Mouse (Mus musculus) spleen, postnatal 14 days (tissue): ENCODE measurements around the gene Cmtm4.
A peak's percentile ranks its signal among the peaks of the same experiment; 100 is the strongest.

ENCODE experiments used
- DNase-seq, 2 experiments: peaks; one replicate each; pipeline ENCODE4 v3.0.0; 2021 to 2022; ENCODE audit warnings: low spot score in 2 of 2

Cmtm4 gene

GRCm38 (mm10) chr8:104395703-104396357, at the start of gene Cmtm4:
Cmtm4 (minus strand) TSS chr8:104395807.
- no peak for DNase-seq

DNA sequence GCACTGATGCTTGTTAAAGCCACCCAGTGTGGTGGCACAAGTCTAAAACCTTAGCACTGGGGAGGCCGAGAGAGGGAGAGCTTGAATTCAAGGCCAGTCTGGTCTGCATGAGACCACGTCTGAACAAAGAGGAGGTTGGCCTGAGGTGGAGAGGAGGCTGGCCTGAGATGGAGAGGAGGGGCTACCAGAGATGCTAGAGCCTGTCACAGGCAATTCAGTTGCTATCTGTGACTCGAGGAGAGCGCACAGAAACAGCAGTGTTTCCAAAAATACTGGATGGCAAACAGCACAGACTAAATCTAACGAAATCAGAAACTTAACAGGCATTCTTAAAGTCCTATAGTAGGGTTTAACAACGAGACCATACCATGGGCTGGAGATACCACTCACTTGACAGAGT, 49.6 kb upstream of the Cmtm4 start:
- no peak for DNase-seq

GRCm38 (mm10) chr8:104443125-104443679, 47.6 kb upstream of the Cmtm4 start:
- no peak for DNase-seq

DNA sequence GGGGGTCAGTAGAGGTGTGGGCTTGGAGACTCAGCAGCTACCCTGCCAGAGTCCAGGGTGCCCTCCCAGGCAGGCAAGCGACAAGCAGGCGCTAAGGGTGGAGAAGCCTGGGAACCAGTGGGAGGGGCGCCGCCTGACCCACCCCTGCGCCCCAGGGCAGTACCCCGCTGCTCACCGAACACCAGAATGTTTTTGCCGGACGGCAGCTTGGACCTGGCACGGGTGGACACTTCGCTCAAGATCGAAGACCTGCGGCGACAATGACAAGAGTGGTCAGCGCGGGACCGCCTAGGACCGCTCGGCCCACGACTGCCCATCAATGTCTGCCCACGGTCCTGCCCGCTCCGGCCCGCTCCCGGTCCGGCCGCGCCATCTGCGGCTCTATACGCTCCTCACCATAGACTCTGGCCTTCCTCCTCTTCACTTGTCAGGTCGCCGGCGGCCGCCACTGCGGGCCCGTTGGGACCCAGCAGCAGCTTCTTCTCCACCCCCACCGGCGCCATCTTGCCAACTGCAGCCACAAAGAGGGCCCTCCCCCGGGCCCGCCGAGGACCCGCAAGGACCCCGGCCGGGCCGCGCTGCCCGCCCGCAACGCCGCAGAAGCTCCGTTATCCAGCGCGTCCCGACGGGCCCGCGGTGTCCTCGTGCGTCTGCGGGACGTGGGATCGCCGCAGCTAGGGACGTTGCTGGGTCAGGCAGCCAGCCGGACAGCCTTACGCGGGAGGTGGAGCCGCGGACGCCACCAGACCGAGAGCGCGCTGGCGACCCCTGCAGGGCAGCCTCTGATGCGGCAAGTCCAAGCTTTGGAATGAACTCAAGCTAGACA, 46.9 kb upstream of the Cmtm4 start, which contains the start of gene Dync1li2:
Dync1li2 (minus strand) TSS at position 749 of the 826 bp plus-strand sequence.
- DNase-seq, result peak; percentile 86 to 90

DNA sequence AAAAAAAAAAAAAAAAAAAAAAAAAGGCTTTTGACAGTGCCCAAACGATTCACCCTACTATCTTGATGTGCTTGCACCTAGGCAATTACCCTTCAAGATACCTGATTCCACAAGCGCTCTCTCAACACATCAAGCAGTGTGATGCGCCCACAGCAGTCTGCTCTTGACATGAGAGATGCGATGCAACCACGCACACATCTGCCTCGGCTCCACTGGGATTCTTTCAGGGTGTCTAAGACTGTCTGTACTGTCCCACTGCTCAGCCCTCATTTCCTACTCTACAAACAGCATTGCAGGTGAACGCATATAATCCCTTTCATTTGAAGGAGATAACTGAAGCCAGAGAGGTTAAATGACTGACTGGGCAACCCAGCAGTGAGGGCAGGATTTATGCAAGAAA, 46.0 kb upstream of the Cmtm4 start:
- DNase-seq, result no peak

DNA sequence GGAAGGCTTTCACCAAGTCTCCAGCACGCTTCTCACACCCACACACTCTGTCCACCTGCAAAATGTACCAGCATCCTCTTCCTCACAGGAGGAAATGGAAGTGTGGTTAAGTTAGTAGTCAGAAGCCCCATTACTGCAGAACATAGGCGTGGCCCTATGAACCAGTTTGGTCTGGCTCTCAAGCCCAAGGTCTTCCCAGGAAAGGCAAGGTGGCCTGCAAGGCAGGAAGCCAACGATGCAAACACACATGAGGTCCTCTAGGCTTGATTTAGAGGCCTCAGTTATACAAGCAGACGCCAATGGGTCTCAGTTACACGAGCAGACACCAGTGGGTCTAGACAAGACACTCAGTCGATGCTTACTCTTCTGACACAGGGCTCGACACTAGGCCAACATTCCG, 43.9 kb upstream of the Cmtm4 start:
- DNase-seq, result no peak

DNA sequence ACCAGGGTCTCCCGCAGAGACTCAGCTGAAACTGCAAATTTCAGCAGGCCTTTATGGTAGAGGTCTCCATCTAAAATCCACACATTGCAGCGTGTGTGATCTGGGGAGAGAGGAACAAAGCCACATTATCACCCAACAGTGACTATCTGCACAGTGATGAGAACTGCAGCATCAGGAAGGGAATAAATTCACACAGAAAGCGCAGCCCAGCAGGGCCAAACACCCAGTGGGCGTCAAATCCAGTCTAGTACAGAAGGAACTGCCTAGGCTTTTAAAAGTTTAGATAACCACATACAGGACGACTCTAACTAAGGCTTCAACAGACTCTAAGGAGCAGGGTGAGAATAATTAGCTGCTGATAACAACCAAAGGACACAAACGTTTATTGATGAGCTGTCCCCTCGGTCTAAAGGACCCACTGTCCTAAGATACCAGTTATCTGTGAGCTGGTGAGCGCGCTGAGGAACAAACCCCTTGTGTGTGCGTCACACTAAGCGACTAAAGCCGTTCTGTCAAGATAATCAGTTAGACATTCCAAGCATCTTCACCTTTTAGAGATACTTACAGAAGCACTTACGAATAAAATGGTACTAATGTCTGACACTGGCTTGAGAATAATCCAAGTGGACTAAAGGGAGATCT, 42.0 kb upstream of the Cmtm4 start:
- DNase-seq, result no peak

GRCm38 (mm10) chr8:104436591-104436990, 41.0 kb upstream of the Cmtm4 start:
- no peak for DNase-seq

GRCm38 (mm10) chr8:104436038-104436437, 40.4 kb upstream of the Cmtm4 start:
- DNase-seq, result peak; percentile 78 to 79

- no peak for DNase-seq
Measured at GRCm38 (mm10) chr8:104434826-104435354, 39.3 kb upstream of the Cmtm4 start.

DNA sequence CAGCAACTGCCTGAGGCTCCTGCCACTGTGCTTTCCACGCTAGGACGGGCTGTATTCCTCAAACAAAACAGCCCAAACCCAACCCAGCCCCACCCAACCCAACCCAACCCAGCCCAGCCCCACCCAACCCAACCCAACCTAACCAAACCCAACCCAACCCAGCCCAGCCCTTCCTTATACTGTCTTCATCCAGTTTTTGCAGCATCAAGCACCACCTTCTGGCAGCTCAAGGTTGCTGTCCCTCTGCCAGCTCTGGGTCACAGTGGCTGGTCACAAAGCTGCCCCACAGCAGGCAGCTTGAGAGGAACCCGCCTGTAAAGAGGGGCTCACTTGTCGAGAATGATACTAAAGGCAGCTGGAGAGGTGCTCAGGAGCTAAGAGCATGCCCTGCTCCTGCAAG, 38.7 kb upstream of the Cmtm4 start:
- no peak for DNase-seq

GRCm38 (mm10) chr8:104433191-104433842, 37.7 kb upstream of the Cmtm4 start:
- no peak for DNase-seq

GRCm38 (mm10) chr8:104432656-104433055, 37.0 kb upstream of the Cmtm4 start:
- no peak for DNase-seq

- no peak for DNase-seq
Measured at GRCm38 (mm10) chr8:104430230-104430629, 34.6 kb upstream of the Cmtm4 start.

- no peak for DNase-seq
Measured at GRCm38 (mm10) chr8:104427703-104428102, 32.1 kb upstream of the Cmtm4 start.

DNA sequence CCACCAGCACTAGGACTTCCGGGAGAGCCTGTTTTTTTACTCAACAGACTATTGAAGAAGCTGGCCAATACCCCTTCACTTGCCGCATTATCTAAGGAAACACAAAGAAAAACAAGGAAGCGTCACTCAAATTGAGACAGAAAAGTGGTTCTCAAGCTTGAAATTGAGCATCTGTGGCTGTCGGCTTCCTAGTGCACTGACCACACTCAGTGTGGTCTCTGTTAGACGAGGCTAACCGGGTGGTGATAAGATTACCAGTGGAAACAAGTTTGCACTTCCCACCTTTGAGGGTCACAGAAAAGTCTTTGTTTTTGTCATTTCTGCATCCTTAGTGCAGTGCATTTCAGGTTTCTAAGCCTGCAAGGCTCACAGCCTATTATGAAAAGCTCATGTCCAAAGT, 26.7 kb upstream of the Cmtm4 start:
- DNase-seq, result no peak

DNA sequence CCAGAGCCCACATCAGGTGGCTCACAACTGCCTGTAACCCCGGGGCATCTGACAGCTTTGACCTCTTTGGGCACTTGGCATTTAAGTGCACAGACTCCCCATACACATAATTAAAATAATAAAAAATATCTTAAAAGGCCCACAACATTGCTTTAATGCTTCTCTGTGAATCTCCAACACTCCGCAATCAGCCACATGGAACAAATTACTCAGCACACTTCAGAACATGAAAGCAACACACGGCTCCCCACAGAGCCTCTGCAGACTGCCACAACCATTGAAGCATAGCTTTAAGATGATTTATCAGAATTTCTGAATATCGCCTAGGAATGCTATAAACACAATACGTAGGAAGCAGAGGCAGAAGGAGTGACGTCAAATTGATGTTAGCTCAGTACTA, 20.4 kb upstream of the Cmtm4 start:
- no peak for DNase-seq

DNA sequence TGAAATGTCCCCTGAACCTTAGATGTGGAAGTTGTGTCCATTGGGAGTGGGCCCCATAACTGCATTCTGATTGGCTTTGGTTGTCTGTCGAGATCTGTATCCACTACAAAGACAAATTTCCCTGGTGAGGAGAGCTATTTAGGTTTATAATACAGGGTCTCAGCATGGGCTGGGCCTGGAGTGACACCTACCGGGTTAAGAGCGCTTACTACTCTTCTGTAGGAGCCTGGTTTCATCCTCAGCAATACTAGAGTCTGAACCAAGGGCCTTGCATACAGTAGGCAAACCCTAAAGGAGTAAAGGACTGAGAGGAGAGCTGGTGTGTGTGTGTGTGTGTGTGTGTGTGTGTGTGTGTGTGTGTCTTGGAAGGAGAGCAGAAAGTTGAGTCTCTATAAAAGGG, 18.6 kb upstream of the Cmtm4 start:
- no peak for DNase-seq

- DNase-seq, result no peak
Measured at GRCm38 (mm10) chr8:104413770-104414169, 18.2 kb upstream of the Cmtm4 start.

DNA sequence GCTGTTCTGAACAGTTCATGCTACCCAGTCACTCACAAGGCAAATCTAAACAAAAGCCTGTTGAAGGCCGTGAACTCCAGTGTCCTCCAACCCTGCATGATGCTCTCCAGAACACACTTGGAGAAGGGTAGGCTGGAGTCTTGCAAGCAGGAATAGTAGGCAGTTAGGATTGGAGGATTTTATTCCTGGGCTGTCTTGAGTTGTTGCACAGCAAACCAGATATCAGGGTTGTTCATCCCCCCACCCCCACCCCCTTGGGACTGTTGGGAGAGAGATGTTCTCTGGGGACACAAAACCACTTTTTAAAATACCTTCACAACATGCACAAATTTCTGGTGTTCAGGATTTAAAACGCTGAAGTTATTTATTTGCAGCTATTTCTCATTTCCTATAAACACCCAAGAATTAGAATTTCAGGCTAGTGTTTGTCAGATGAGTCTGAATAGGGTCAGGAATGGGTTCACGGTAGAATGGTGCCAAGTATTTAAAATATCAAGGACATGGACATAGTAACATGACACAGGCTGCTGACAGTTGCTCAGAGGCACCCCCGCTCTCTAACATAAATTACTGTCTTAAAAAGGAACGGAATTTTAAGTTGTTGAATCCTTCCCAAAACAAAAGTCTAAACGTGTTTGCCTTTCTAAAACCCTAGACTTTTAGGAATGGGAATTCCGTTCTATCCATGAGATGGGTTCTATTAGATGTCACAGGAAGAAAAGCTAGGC, 17.4 kb upstream of the Cmtm4 start:
- no peak for DNase-seq

DNA sequence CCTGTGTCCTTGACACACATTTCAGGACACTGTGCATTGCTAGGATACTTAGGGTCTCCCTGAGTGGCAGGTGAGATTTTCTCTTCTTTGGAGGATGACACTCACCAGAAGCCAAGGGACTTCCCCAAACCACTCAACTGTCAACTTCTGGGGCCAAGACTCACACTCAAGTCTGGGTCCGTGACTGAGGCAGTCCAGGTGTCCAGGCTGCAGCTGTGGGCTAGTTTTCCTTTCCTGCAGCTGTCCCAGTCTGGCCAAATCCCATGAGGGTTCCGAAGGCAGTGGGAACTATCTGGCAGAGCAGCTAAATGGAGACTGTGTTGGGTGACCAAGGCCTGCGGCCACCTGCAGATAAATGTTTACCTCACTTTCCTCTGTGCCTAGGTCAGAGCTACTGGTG, 16.4 kb upstream of the Cmtm4 start:
- DNase-seq, result no peak
